Mouse (Mus musculus): ENCODE results near the gene Ift27. TPM values are rescaled to one million over a fixed set of nuclear protein-coding genes. Genes with fewer than 3 reads are reported as not detected.

Gene Ift27
- 115 and 119 TPM in 2 replicates for polyA plus RNA-seq (2014; fragmentation: Nextera tagmentation; extraction: Ambion mirVana)

DNA sequence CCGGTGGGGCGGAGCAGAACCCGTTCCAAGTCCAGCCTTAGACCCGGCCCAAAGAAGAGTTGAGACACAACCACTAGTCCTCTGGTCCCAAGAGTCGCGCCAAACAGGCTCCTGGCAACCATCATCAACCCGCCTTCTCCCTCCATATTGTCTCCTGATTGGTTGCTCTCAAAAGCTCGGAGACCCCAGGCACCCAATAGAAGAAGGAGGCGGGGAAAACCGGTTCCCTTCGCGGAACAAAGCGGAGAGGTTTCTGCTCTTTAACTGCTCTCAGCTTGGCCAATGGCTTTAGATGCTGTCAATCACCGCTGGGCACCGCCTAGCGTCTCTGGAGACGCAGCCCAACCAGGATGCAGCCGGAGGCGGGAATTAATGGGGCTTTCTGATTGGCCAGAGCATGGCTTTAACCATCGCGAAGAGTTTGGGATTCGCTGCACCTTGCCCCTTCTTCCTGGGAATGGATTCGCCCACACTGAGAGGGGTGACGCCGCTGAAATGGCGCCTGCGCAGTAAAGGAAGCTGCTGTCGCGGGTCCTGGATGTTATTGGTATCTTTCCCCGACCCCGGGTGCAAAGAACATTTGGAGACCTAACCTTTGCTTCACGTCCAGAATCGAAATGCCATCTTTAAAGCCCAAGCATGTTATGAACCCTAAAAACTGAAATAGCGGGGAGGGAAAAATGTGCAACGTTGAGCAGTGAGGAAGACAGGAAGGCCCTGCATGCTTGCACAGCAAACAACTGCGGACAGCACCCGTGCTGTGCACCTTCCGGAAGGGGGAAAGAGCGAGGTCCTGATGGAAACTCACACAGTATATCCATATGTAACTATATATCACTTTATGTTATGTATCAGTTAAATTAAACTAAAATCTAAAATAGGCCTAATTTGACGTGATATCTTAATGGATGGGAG, at the start of gene Ift27:
Ift27 (minus strand) TSS at position 136 of the 915 bp plus-strand sequence.
- peak within 1 kb of the TSS; percentile 79 for H3K9ac ChIP-seq (ENCODE audit: low read length)
- 2% methylated on average over 40 of the region's 40 CpGs for WGBS
- no peaks in the 10 kb centered on the region for H3K36me3 ChIP-seq (ENCODE audit: control insufficient read depth, insufficient read depth, low read length)
- H3K4me2 ChIP-seq (ENCODE audit: low read depth) = peak within 1 kb of the TSS; percentile 90
- DNase-seq (ENCODE audit: low spot score) = peak; percentile 99
- H3K9me3 ChIP-seq (ENCODE audit: control insufficient read depth, low read length) = no peaks in the 10 kb centered on the region
- peak within 1 kb of the TSS; percentile 71 for H3K4me3 ChIP-seq (ENCODE audit: low read depth, low read length)
- H3K27me3 ChIP-seq (ENCODE audit: control insufficient read depth, insufficient read depth, low read length) = no peaks in the 10 kb centered on the region
- peaks cover 14% of the 10 kb centered on the region for H3K4me1 ChIP-seq (ENCODE audit: control insufficient read depth, insufficient read depth, low read length)
- H3K27ac ChIP-seq (ENCODE audit: low read depth, low read length) = peak within 1 kb of the TSS; percentile 36; the same call in 1 of the 2 replicates
- peak; percentile 92 for ATAC-seq (ENCODE audit: insufficient read depth, low FRiP score, low TSS enrichment)

DNA sequence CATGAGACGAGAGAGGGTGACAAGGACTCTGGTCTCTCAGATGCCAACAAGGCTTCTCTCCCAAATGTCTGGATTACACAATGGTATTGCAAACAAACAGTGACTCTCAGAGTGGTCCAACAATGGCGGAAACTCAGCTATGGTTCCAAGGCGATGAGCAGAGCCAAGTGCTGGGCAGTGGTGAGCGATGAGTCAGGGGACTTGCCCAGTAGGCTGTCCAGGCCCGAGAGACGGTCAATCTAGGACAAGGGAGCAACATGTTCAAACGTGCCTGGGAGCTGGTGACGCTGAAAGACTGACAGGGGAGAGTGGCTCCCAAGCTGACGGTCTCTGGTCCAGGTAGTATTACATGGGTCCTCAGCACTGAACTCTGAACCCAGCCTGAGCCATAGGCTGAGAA, 41.4 kb upstream of the Ift27 start:
- Histone ChIP-seq H3K9ac (ENCODE audit: low read length) (no peak overlapping the region), H3K4me2 (ENCODE audit: low read depth) (no peak overlapping the region), H3K27me3 (ENCODE audit: control insufficient read depth, insufficient read depth, low read length) (no peaks in the 10 kb centered on the region), H3K4me1 (ENCODE audit: control insufficient read depth, insufficient read depth, low read length) (no peaks in the 10 kb centered on the region), H3K36me3 (ENCODE audit: control insufficient read depth, insufficient read depth, low read length) (no peaks in the 10 kb centered on the region), H3K27ac (ENCODE audit: low read depth, low read length) (no peak overlapping the region), H3K9me3 (ENCODE audit: control insufficient read depth, low read length) (no peaks in the 10 kb centered on the region), H3K4me3 (ENCODE audit: low read depth, low read length) (no peak overlapping the region)
- ATAC-seq (ENCODE audit: insufficient read depth, low FRiP score, low TSS enrichment) (no peak), DNase-seq (ENCODE audit: low spot score) (no peak)
- WGBS = 79% methylated on average over 9 of the region's 9 CpGs

DNA sequence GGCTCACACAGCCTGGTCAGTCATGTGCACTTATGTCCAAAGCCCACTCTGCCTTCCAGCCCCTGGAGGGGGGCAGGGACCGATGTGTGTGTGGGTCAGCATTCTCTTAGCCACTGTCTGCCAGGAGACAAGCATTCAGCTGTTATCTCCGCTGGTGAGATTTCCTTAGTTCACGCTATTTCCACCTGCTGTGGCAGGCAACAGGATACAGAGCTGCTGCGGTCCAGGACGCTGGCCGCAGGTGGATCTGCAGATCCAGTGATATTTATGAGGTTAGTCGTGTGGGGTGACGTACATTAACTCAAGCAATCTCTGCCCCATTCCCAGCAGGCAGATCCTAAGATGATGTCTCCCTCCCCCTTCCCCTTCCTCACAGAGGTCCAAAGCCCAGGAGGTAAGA, 37.5 kb upstream of the Ift27 start:
- WGBS = 83% methylated on average over 8 of the region's 8 CpGs

DNA sequence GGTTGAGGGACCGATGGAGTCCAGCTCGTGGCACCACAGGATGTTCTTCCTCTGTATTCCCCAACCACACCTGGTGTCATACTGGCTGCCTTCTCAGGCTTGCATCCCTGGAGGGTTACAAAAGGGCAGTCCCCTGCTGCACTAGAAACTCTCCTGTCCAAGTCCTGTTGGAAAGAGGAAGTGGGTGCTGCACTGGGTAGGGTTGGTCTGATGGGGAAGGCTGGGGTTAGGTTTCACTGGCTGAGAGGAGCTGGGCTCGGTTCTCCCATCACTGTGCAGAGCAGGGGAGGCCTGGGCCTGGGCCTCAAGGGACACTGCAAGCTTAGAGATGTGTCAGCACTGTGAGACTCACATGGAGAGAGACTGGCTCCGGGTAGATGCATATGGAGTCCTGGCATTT, 36.3 kb upstream of the Ift27 start:
- Histone ChIP-seq H3K9me3 (ENCODE audit: control insufficient read depth, low read length) (no peaks in the 10 kb centered on the region), H3K36me3 (ENCODE audit: control insufficient read depth, insufficient read depth, low read length) (no peaks in the 10 kb centered on the region), H3K27me3 (ENCODE audit: control insufficient read depth, insufficient read depth, low read length) (no peaks in the 10 kb centered on the region), H3K4me2 (ENCODE audit: low read depth) (no peak overlapping the region), H3K4me1 (ENCODE audit: control insufficient read depth, insufficient read depth, low read length) (no peaks in the 10 kb centered on the region), H3K4me3 (ENCODE audit: low read depth, low read length) (no peak overlapping the region), H3K9ac (ENCODE audit: low read length) (no peak overlapping the region), H3K27ac (ENCODE audit: low read depth, low read length) (no peak overlapping the region)
- WGBS = 84% methylated on average over 4 of the region's 4 CpGs
- ATAC-seq (ENCODE audit: insufficient read depth, low FRiP score, low TSS enrichment) (no peak), DNase-seq (ENCODE audit: low spot score) (no peak)

More for the DNA sequence above, 37.5 kb upstream of the Ift27 start:
- no peak overlapping the region; the same call in 1 of the 2 replicates for H3K9ac ChIP-seq (ENCODE audit: low read length)
- no peaks in the 10 kb centered on the region for H3K36me3 ChIP-seq (ENCODE audit: control insufficient read depth, insufficient read depth, low read length)
- no peak for ATAC-seq (ENCODE audit: insufficient read depth, low FRiP score, low TSS enrichment)
- H3K27ac ChIP-seq (ENCODE audit: low read depth, low read length) = no peak overlapping the region
- no peaks in the 10 kb centered on the region for H3K27me3 ChIP-seq (ENCODE audit: control insufficient read depth, insufficient read depth, low read length)
- no peak overlapping the region for H3K4me2 ChIP-seq (ENCODE audit: low read depth)
- DNase-seq (ENCODE audit: low spot score) = no peak
- H3K4me1 ChIP-seq (ENCODE audit: control insufficient read depth, insufficient read depth, low read length) = no peaks in the 10 kb centered on the region
- H3K9me3 ChIP-seq (ENCODE audit: control insufficient read depth, low read length) = no peaks in the 10 kb centered on the region
- H3K4me3 ChIP-seq (ENCODE audit: low read depth, low read length) = no peak overlapping the region

DNA sequence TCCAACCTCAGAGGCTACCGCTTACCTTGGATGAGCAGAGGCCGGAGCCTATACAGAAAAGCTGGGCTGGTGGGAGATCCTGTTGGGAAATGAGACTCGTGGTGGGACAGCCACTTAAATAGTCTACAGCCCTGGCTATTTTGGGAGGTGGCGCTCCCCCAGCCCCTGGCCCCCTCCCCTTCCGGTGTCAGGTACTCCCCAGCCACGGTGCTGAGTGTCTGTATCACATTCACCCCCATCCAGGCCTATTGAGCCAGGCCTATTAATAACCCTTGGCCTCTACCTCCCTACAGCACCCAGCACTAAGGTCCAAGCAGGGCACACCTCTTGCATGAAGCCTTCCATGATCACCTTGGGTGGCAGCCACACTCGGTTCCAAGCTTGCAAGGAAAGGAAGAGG, 32.4 kb upstream of the Ift27 start, which contains the start of gene Pvalb:
Pvalb (minus strand) TSS at position 89 of the 400 bp plus-strand sequence.
- H3K4me1 ChIP-seq (ENCODE audit: control insufficient read depth, insufficient read depth, low read length) = peaks cover 4% of the 10 kb centered on the region; the same call in 1 of the 2 replicates
- DNase-seq (ENCODE audit: low spot score) = no peak
- peaks cover 23% of the 10 kb centered on the region for H3K27me3 ChIP-seq (ENCODE audit: control insufficient read depth, insufficient read depth, low read length)
- WGBS = 91% methylated on average over 7 of the region's 7 CpGs
- no peak within 1 kb of the TSS for H3K4me2 ChIP-seq (ENCODE audit: low read depth)
- H3K9ac ChIP-seq (ENCODE audit: low read length) = no peak within 1 kb of the TSS
- no peak within 1 kb of the TSS for H3K4me3 ChIP-seq (ENCODE audit: low read depth, low read length)
- H3K36me3 ChIP-seq (ENCODE audit: control insufficient read depth, insufficient read depth, low read length) = no peaks in the 10 kb centered on the region
- no peak for ATAC-seq (ENCODE audit: insufficient read depth, low FRiP score, low TSS enrichment)
- H3K9me3 ChIP-seq (ENCODE audit: control insufficient read depth, low read length) = no peaks in the 10 kb centered on the region
- H3K27ac ChIP-seq (ENCODE audit: low read depth, low read length) = no peak within 1 kb of the TSS

DNA sequence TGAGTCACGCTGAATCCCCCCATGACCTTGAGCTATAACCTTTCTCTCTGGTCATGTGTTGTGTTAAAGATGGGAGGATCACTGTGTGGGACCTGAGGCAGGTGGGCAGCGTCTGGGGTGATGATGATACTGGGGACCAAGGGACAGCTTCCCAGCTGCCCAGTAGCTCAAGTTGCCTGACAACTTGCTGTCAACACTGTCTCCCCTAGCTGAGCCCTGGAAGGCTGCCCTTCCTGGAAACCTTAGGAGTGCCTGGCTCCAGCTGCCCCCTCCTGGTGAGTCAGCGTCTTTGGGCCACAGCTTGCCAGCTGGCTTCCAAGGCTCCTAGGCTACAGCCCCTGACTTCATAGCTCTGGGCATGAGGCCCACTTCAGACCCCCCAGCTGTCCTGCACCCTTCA, 31.3 kb upstream of the Ift27 start:
- Histone ChIP-seq H3K27me3 (ENCODE audit: control insufficient read depth, insufficient read depth, low read length) (peaks cover 23% of the 10 kb centered on the region), H3K36me3 (ENCODE audit: control insufficient read depth, insufficient read depth, low read length) (no peaks in the 10 kb centered on the region), H3K9ac (ENCODE audit: low read length) (no peak overlapping the region), H3K27ac (ENCODE audit: low read depth, low read length) (no peak overlapping the region), H3K4me1 (ENCODE audit: control insufficient read depth, insufficient read depth, low read length) (peaks cover 4% of the 10 kb centered on the region; the same call in 1 of the 2 replicates), H3K4me3 (ENCODE audit: low read depth, low read length) (no peak overlapping the region), H3K9me3 (ENCODE audit: control insufficient read depth, low read length) (no peaks in the 10 kb centered on the region), H3K4me2 (ENCODE audit: low read depth) (no peak overlapping the region)
- ATAC-seq (ENCODE audit: insufficient read depth, low FRiP score, low TSS enrichment) (no peak), DNase-seq (ENCODE audit: low spot score) (peak; percentile 46)
- 46% methylated on average over 3 of the region's 3 CpGs for WGBS

DNA sequence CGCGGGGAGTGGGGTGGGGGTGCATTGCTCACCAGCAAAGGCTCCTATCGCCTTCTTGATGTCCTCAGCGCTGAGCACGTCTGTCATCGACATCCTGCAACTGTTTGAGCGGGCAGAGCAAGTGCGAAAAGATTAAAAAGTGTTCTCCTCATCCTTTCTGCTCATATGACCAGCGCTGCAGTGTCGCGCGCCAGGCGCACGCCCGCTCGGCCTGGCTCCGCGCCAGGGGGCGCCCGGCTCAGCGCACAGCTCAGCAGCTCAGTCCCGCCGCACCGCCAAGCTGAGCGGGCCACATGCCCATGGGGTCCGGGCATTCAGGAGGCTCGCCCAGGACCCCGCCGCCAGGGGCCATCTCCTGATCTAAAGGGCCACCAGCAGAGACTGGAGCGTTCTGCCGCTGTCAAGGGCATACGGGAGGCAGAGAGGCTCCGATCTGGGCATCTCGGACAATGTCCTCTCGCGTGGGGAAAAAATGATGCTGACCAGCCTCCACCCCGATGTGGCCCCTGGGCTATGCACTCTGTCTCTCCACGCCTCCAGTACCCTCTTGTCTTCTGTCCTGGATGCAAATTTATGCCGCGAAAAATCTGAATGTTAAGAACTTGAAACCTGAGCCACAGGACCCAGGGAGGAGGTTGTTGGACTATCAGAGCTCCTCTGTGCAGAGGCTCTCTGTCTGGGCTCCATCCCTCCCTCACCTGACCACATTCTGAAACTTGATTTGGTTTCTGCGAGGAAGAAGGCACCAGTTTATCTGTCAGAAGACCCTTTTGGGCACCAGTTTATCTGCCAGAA, 30.3 kb upstream of the Ift27 start:
- DNase-seq (ENCODE audit: low spot score) (peak; percentile 74), ATAC-seq (ENCODE audit: insufficient read depth, low FRiP score, low TSS enrichment) (no peak)
- Histone ChIP-seq H3K27ac (ENCODE audit: low read depth, low read length) (no peak overlapping the region), H3K4me1 (ENCODE audit: control insufficient read depth, insufficient read depth, low read length) (peaks cover 4% of the 10 kb centered on the region; the same call in 1 of the 2 replicates), H3K9ac (ENCODE audit: low read length) (peak overlapping the region; percentile 42), H3K9me3 (ENCODE audit: control insufficient read depth, low read length) (no peaks in the 10 kb centered on the region), H3K4me3 (ENCODE audit: low read depth, low read length) (peak overlapping the region; percentile 15), H3K36me3 (ENCODE audit: control insufficient read depth, insufficient read depth, low read length) (no peaks in the 10 kb centered on the region), H3K27me3 (ENCODE audit: control insufficient read depth, insufficient read depth, low read length) (peaks cover 23% of the 10 kb centered on the region), H3K4me2 (ENCODE audit: low read depth) (peak overlapping the region; percentile 50)
- WGBS = 1% methylated on average over 41 of the region's 41 CpGs

DNA sequence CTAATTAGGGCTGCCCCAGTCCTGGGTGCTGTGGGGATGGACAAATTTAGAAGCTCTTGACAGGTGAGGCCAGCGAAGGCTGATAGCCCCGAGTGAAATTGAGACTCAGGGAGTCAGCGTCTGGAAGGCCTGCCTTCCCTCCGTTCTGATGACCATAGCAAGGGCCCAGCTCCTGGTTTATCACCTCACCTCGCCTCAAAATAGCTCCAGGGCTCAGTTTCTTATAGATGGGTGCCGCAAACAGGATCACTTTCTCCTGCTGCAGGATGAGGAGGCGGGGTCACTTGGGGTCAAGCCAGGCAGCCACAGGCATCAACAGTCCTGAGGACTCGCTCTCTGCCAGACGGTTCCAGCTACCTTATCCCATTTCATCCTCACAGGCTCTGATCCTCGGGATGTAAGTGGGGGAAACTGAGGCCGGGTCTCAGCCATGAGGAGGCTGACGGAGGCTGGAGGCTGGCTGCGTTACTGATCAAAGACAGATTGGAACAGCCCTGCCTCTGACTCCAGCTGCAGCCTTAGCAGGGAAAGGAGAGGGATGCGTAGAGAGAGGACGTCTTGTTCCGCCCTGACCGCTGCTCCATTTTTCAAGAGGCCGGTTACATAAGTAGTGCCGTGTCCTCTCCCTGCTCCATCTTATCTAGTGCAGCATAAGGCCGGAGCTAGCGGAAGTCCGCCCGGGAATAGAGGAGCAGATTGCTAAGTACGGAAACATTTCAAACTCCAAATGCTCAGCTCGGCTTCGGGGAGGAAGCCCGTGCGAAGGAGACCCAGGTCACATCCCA, 21.4 kb upstream of the Ift27 start:
- H3K9ac ChIP-seq (ENCODE audit: low read length) = no peak overlapping the region
- H3K36me3 ChIP-seq (ENCODE audit: control insufficient read depth, insufficient read depth, low read length) = no peaks in the 10 kb centered on the region
- H3K9me3 ChIP-seq (ENCODE audit: control insufficient read depth, low read length) = no peaks in the 10 kb centered on the region
- no peaks in the 10 kb centered on the region for H3K4me1 ChIP-seq (ENCODE audit: control insufficient read depth, insufficient read depth, low read length)
- ATAC-seq (ENCODE audit: insufficient read depth, low FRiP score, low TSS enrichment) (no peak), DNase-seq (ENCODE audit: low spot score) (no peak)
- no peaks in the 10 kb centered on the region for H3K27me3 ChIP-seq (ENCODE audit: control insufficient read depth, insufficient read depth, low read length)
- no peak overlapping the region for H3K4me3 ChIP-seq (ENCODE audit: low read depth, low read length)
- WGBS = 77% methylated on average over 28 of the region's 28 CpGs
- H3K4me2 ChIP-seq (ENCODE audit: low read depth) = no peak overlapping the region
- H3K27ac ChIP-seq (ENCODE audit: low read depth, low read length) = no peak overlapping the region
